Mouse (Mus musculus): ENCODE data around the gene Dbp.

- TF ChIP-seq GATA1 (IDR thresholded peaks at IDR 0.05; ENCODE audit: borderline replicate concordance, low read length) (no peak), FLI1 (IDR thresholded peaks at IDR 0.05; ENCODE audit: low read length) (no peak)
These were observed 18.0 kb upstream of the Dbp start for GRCm38 (mm10) chr7:45686841-45687240.
